Mouse (Mus musculus) heart, adult 2 months (tissue): Measurements from ENCODE around the gene Frmd7. TPM values are rescaled to one million over a fixed set of nuclear protein-coding genes. Genes with fewer than 3 reads are reported as not detected.

Experiments
- DNase-seq, 2 experiments: peaks; one replicate each; pipeline ENCODE4 v3.0.0; 2021
- H3K27ac ChIP-seq: fragments of 200-600 bp; 2 replicates; pipeline ENCODE4 v1.8.1; 2022
- H3K27me3 ChIP-seq: fragments of 200-500 bp; 2 replicates; pipeline ENCODE4 v1.6.1; 2012; ENCODE audit warnings: mild to moderate bottlenecking, low read length, inconsistent platforms, mixed read lengths; ENCODE audit not compliant: control insufficient read depth, insufficient read depth
- H3K36me3 ChIP-seq: fragments of 200-500 bp; 2 replicates; pipeline ENCODE4 v1.6.1; 2012; ENCODE audit warnings: low read length, inconsistent platforms; ENCODE audit not compliant: control insufficient read depth, insufficient read depth
- H3K4me1 ChIP-seq: fragments of 200-500 bp; 2 replicates; pipeline ENCODE4 v1.6.1; 2011; ENCODE audit warnings: low read length; ENCODE audit not compliant: control insufficient read depth, insufficient read depth
- H3K4me3 ChIP-seq: fragments of 200-600 bp; 2 replicates; pipeline ENCODE4 v1.8.1; 2022
- H3K79me2 ChIP-seq: fragments of 200-500 bp; replicated peaks from 2 replicates; pipeline ENCODE4 v1.6.1; 2012; ENCODE audit warnings: mild to moderate bottlenecking, inconsistent platforms, low read length, moderate library complexity, mixed read lengths; ENCODE audit not compliant: control insufficient read depth, insufficient read depth
- H3K9ac ChIP-seq: fragments of 200-500 bp; 2 replicates; pipeline ENCODE4 v1.6.1; 2012; ENCODE audit warnings: low read depth, mild to moderate bottlenecking, control low read depth, inconsistent platforms, low read length, mixed read lengths
- CTCF ChIP-seq: fragments of 200-600 bp; IDR thresholded peaks from 2 replicates; pipeline ENCODE4 v1.8.1; 2022; ENCODE audit warnings: antibody characterized with exemption, mild to moderate bottlenecking, moderate library complexity
- EP300 ChIP-seq: fragments of 200-500 bp; IDR thresholded peaks from 2 replicates; pipeline ENCODE4 v1.6.1; 2011; ENCODE audit warnings: low read depth, low read length, control low read depth; ENCODE audit not compliant: insufficient read depth
- POLR2A ChIP-seq: fragments of 200-500 bp; IDR thresholded peaks from 2 replicates; pipeline ENCODE4 v1.6.1; 2011; ENCODE audit warnings: mild to moderate bottlenecking, low read depth, low read length, control low read depth; ENCODE audit not compliant: insufficient read depth
- WGBS: fragments of 180-500 bp; shearing (Covaris S2); methylation state at CpG from one replicate; pipeline ENCODE4 v1.1.7; 2018; 5-methylcytosine and 5-hydroxymethylcytosine counted together
- intact Hi-C: fragments of 180-260 bp; cut with DNase I; formaldehyde crosslinking; loops from one replicate; pipeline ENCODE4 v1.15.1; 2025
- long read RNA-seq: library from polyadenylated mRNA; stranded (forward); transcript quantifications from one replicate; pipeline ENCODE4 v2.0.0, GENCODE M21; 2021
- polyA plus RNA-seq: library from polyadenylated mRNA; depleted of rRNA; stranded (reverse); fragments of >200 nt; gene quantifications from 2 replicates; pipeline ENCODE4 v1.2.3, GENCODE M21; 2012; rRNA removed
- total RNA-seq, 2 experiments: library from RNA; stranded (reverse); gene quantifications; 2 replicates each; pipeline ENCODE4 v1.2.3; 2021

Frmd7 gene
- total RNA-seq (under 1 TPM in 1 of 2 experiments, not detected in 1; 0.10 TPM), polyA plus RNA-seq (0.12 and 0.20 TPM in 2 replicates)
- long read RNA-seq, result 0 reads

- intact Hi-C loops, result no loop called here
- 70% methylated on average over 14 of the region's 14 CpGs for WGBS
- Histone ChIP-seq H3K27ac (no peak within 1 kb of the TSS), H3K9ac (no peak within 1 kb of the TSS), H3K27me3 (no peaks in the 10 kb centered on the region), H3K79me2 (no peaks in the 10 kb centered on the region), H3K4me3 (no peak within 1 kb of the TSS), H3K4me1 (no peaks in the 10 kb centered on the region), H3K36me3 (no peaks in the 10 kb centered on the region)
- TF ChIP-seq CTCF (no peak), EP300 (no peak), POLR2A (no peak)
- DNase-seq, result no peak
These were observed at the start of gene Frmd7 for GRCm38 (mm10) chrX:50942610-50943009. Gene Frmd7, minus strand, starts transcription at chrX:50942710.

DNA sequence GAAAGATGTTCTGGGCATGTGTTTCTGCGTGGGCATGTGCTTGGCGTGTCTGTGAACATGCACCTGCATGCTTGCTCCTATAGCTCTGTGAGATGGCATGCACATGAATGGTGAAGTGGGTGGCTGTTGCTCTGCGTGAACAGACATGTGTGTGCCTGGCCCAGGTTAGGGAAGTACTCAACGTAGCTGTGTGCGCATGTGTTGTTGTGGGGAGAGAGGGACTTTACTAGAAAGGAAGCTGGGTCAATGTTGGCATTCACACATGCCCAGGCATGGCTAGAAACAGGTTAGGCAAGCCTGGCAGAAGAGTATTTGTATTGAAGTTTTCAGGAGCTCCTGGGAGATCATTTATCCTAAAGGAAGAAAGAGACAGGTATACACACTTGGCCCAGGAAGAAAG, 48.8 kb upstream of the Frmd7 start:
- H3K9ac ChIP-seq, result no peak overlapping the region
- no peaks in the 10 kb centered on the region for H3K79me2 ChIP-seq
- no peak for DNase-seq
- H3K27ac ChIP-seq, result no peak overlapping the region
- no peak overlapping the region for H3K4me3 ChIP-seq
- WGBS, result 90% methylated on average over 5 of the region's 5 CpGs
- H3K4me1 ChIP-seq, result no peaks in the 10 kb centered on the region
- H3K27me3 ChIP-seq, result no peaks in the 10 kb centered on the region
- TF ChIP-seq CTCF, result no peak
- no peak for TF ChIP-seq POLR2A
- TF ChIP-seq EP300, result no peak
- H3K36me3 ChIP-seq, result no peaks in the 10 kb centered on the region
- intact Hi-C loops, result no loop called here

- no peak for TF ChIP-seq CTCF
- no peak for TF ChIP-seq POLR2A
- TF ChIP-seq EP300, result no peak
- Histone ChIP-seq H3K36me3 (no peaks in the 10 kb centered on the region), H3K4me1 (no peaks in the 10 kb centered on the region), H3K9ac (no peak overlapping the region), H3K4me3 (no peak overlapping the region), H3K27ac (no peak overlapping the region), H3K27me3 (no peaks in the 10 kb centered on the region), H3K79me2 (no peaks in the 10 kb centered on the region)
- DNase-seq, result no peak
- intact Hi-C loops, result no loop called here
- 83% methylated on average over 6 of the region's 6 CpGs for whole genome bisulfite sequencing
These were observed 47.4 kb upstream of the Frmd7 start for GRCm38 (mm10) chrX:50989940-50990339.

DNA sequence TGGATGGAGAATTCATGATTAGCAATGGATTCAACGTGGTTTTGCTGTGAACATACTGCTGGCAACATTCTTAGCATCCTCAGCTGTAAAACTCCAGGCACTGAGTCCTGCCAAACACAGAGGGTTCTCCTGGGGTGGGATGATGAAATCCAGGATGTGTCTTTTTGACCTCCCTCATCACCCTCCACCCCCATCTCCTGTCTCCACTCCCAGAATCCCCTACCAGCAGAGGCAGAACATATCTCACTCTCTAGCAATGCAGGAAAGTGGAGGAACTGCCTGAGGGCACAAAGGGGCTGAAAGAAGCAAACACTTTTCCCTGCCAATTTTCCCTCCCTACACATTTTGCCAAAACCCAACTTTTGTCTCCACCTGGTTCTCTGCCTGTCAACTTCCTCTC, 46.1 kb upstream of the Frmd7 start:
- no peak overlapping the region for H3K9ac ChIP-seq
- WGBS, result 43% methylated on average over 1 of the region's 1 CpGs
- H3K27me3 ChIP-seq, result no peaks in the 10 kb centered on the region
- H3K4me1 ChIP-seq, result no peaks in the 10 kb centered on the region
- H3K27ac ChIP-seq, result no peak overlapping the region
- no peak for DNase-seq
- TF ChIP-seq POLR2A (no peak), EP300 (no peak), CTCF (no peak)
- intact Hi-C loops, result no loop called here
- H3K79me2 ChIP-seq, result no peaks in the 10 kb centered on the region
- H3K36me3 ChIP-seq, result no peaks in the 10 kb centered on the region
- no peak overlapping the region for H3K4me3 ChIP-seq

DNA sequence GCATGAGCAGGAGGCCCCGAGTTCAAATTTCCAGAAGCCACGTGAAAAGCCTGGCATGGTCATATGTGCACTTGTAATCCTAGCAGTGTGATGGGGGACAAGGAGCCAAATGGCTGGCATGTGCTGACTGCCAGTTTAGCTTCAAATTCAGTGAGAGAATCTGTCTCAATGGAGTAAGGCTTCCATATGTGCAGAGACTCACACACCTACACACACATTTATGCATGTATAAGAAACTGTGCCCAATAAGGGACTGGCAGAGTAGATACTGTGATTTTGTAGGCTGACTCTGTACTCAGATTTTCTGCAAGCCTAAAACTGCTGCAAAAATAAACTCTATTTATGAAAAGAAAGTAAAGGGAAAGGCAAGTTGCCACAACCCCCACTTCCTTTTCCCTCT, 35.9 kb upstream of the Frmd7 start:
- H3K9ac ChIP-seq, result no peak overlapping the region
- H3K27me3 ChIP-seq, result no peaks in the 10 kb centered on the region
- no peak overlapping the region for H3K4me3 ChIP-seq
- DNase-seq, result no peak
- intact Hi-C loops, result no loop called here
- no peaks in the 10 kb centered on the region for H3K36me3 ChIP-seq
- no peak overlapping the region for H3K27ac ChIP-seq
- 74% methylated on average over 2 of the region's 2 CpGs for WGBS
- no peak for TF ChIP-seq CTCF
- TF ChIP-seq EP300, result no peak
- no peak for TF ChIP-seq POLR2A
- no peaks in the 10 kb centered on the region for H3K79me2 ChIP-seq
- H3K4me1 ChIP-seq, result no peaks in the 10 kb centered on the region

DNA sequence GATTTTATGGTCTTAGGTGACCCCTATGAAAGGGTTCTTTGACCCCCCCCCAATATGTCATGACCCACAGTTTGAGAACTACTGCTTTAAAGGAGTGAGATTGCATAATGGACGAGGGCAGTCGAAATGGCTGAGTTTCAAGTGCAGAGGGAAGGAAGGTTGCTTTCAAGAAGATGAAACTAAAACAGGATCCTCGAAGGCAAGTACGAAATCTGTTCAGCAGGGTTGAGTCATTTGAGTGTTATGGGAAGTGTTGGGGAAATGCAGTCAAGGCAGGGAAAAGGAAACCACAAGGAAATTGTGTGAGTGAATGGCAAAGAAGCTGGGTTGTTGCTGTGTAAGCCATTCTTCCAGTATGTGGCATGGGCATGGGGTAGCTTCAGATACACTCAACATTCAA, 29.6 kb upstream of the Frmd7 start:
- H3K27me3 ChIP-seq, result no peaks in the 10 kb centered on the region
- no peak for TF ChIP-seq CTCF
- H3K79me2 ChIP-seq, result no peaks in the 10 kb centered on the region
- no peak overlapping the region for H3K27ac ChIP-seq
- intact Hi-C loops, result no loop called here
- DNase-seq, result no peak
- no peaks in the 10 kb centered on the region for H3K36me3 ChIP-seq
- no peaks in the 10 kb centered on the region; the same call in none of the 2 replicates for H3K4me1 ChIP-seq
- 68% methylated on average over 4 of the region's 4 CpGs for WGBS
- no peak overlapping the region for H3K4me3 ChIP-seq
- H3K9ac ChIP-seq, result no peak overlapping the region
